Mouse (Mus musculus) hindbrain, embryonic 16.5 days (tissue): ENCODE data around the gene Abhd17c. TPM values are rescaled to one million over a fixed set of nuclear protein-coding genes. Genes with fewer than 3 reads are reported as not detected.

Experiments
- ATAC-seq: fragments of 200-750 bp; cut with Nextera tagmentation; 2 replicates; pipeline ENCODE4 v1.8.0; 2017; ENCODE audit warnings: moderate TSS enrichment, moderate library complexity
- H3K27ac ChIP-seq: fragments of 300-500 bp; sonication (generic); 2 replicates; pipeline ENCODE4 v1.5.1; 2014; ENCODE audit warnings: low read depth, mild to moderate bottlenecking, control low read depth, low read length, moderate library complexity
- H3K27me3 ChIP-seq: fragments of 300-500 bp; sonication (generic); replicated peaks from 2 replicates; pipeline ENCODE4 v1.6.1; 2014; ENCODE audit warnings: low read length; ENCODE audit not compliant: control insufficient read depth, insufficient read depth
- H3K36me3 ChIP-seq: fragments of 300-500 bp; sonication (generic); 2 replicates; pipeline ENCODE4 v1.6.1; 2014; ENCODE audit warnings: mild to moderate bottlenecking, low read length, moderate library complexity, mixed read lengths; ENCODE audit not compliant: control insufficient read depth, insufficient read depth
- H3K4me1 ChIP-seq: fragments of 300-500 bp; sonication (generic); 2 replicates; pipeline ENCODE4 v1.6.1; 2014; ENCODE audit warnings: low read depth, low read length; ENCODE audit not compliant: control insufficient read depth, insufficient read depth
- H3K4me2 ChIP-seq: fragments of 300-500 bp; sonication (generic); 2 replicates; pipeline ENCODE4 v1.6.1; 2014; ENCODE audit warnings: mild to moderate bottlenecking, low read length, control low read depth, moderate library complexity
- H3K4me3 ChIP-seq: fragments of 300-500 bp; sonication (generic); 2 replicates; pipeline ENCODE4 v1.5.1; 2014; ENCODE audit warnings: mild to moderate bottlenecking, low read length, control low read depth, moderate library complexity
- H3K9ac ChIP-seq: fragments of 300-500 bp; sonication (generic); 2 replicates; pipeline ENCODE4 v1.6.1; 2014; ENCODE audit warnings: low read depth, mild to moderate bottlenecking, control low read depth, low read length, moderate library complexity
- H3K9me3 ChIP-seq: fragments of 300-500 bp; sonication (generic); 2 replicates; pipeline ENCODE4 v1.6.1; 2014; ENCODE audit warnings: mild to moderate bottlenecking, low read length, moderate library complexity; ENCODE audit not compliant: control insufficient read depth
- WGBS: fragments of 180-500 bp; shearing (Covaris S2); extraction: QIAGEN DNeasy Blood & Tissue Kit; methylation state at CpG from one replicate; pipeline ENCODE4 v1.1.7; 2014; 5-methylcytosine and 5-hydroxymethylcytosine counted together
- polyA plus RNA-seq: library from polyadenylated mRNA; unstranded; fragments of >200 nt; fragmentation: Nextera tagmentation; extraction: Ambion mirVana; gene quantifications from 2 replicates; pipeline ENCODE4 v1.2.1, GENCODE M21; 2015

Abhd17c gene
- polyA plus RNA-seq, 1 experiment from 2014 or later = 10.3 TPM

- no peak overlapping the region for H3K9ac ChIP-seq
- no peaks in the 10 kb centered on the region for H3K9me3 ChIP-seq
- H3K4me3 ChIP-seq = no peak overlapping the region
- H3K27ac ChIP-seq = no peak overlapping the region
- no peaks in the 10 kb centered on the region for H3K4me1 ChIP-seq
- no peak for ATAC-seq
- no peak overlapping the region for H3K4me2 ChIP-seq
- WGBS = 100% methylated on average over 1 of the region's 1 CpGs
- no peaks in the 10 kb centered on the region for H3K36me3 ChIP-seq
- H3K27me3 ChIP-seq = no peaks in the 10 kb centered on the region
Observed at GRCm38 (mm10) chr7:84098098-84098497, 53.6 kb downstream of the Abhd17c start.

GRCm38 (mm10) chr7:84096501-84096900 lies 55.2 kb downstream of the Abhd17c start:
- Histone ChIP-seq H3K9ac (no peak overlapping the region), H3K36me3 (no peaks in the 10 kb centered on the region), H3K9me3 (no peaks in the 10 kb centered on the region), H3K27me3 (no peaks in the 10 kb centered on the region), H3K4me2 (no peak overlapping the region), H3K27ac (no peak overlapping the region), H3K4me3 (no peak overlapping the region), H3K4me1 (no peaks in the 10 kb centered on the region)
- ATAC-seq = peak; percentile 58; the same call in 1 of the 2 replicates
- 50% methylated on average over 6 of the region's 6 CpGs for WGBS

GRCm38 (mm10) chr7:84090793-84091192 lies 60.9 kb downstream of the Abhd17c start:
- no peak for ATAC-seq
- 81% methylated on average over 4 of the region's 4 CpGs for WGBS
- H3K9me3 ChIP-seq = no peaks in the 10 kb centered on the region
- H3K27ac ChIP-seq = no peak overlapping the region
- H3K27me3 ChIP-seq = no peaks in the 10 kb centered on the region; the same call in 1 of the 2 replicates
- no peak overlapping the region for H3K4me2 ChIP-seq
- H3K36me3 ChIP-seq = no peaks in the 10 kb centered on the region
- no peak overlapping the region for H3K9ac ChIP-seq
- H3K4me3 ChIP-seq = no peak overlapping the region
- peaks cover 7% of the 10 kb centered on the region; the same call in 1 of the 2 replicates for H3K4me1 ChIP-seq

GRCm38 (mm10) chr7:84089777-84090176 lies 61.9 kb downstream of the Abhd17c start:
- 22% methylated on average over 1 of the region's 1 CpGs for WGBS
- Histone ChIP-seq H3K9me3 (no peaks in the 10 kb centered on the region), H3K9ac (no peak overlapping the region), H3K4me3 (no peak overlapping the region), H3K27ac (no peak overlapping the region), H3K4me2 (no peak overlapping the region), H3K27me3 (no peaks in the 10 kb centered on the region; the same call in none of the 2 replicates), H3K36me3 (no peaks in the 10 kb centered on the region), H3K4me1 (peaks cover 7% of the 10 kb centered on the region)
- no peak for ATAC-seq

- H3K36me3 ChIP-seq = no peaks in the 10 kb centered on the region
- no peaks in the 10 kb centered on the region for H3K9me3 ChIP-seq
- no peak overlapping the region for H3K4me2 ChIP-seq
- no peak overlapping the region for H3K9ac ChIP-seq
- ATAC-seq = no peak
- H3K4me3 ChIP-seq = no peak overlapping the region
- H3K27ac ChIP-seq = no peak overlapping the region
- H3K27me3 ChIP-seq = no peaks in the 10 kb centered on the region; the same call in none of the 2 replicates
- peaks cover 7% of the 10 kb centered on the region for H3K4me1 ChIP-seq
- WGBS = 9% methylated on average over 4 of the region's 4 CpGs
Observed at GRCm38 (mm10) chr7:84088971-84089370, 62.7 kb downstream of the Abhd17c start.

- no peak overlapping the region for H3K9ac ChIP-seq
- peaks cover 7% of the 10 kb centered on the region for H3K4me1 ChIP-seq
- no peak overlapping the region for H3K4me3 ChIP-seq
- H3K9me3 ChIP-seq = no peaks in the 10 kb centered on the region
- 84% methylated on average over 3 of the region's 3 CpGs for WGBS
- no peaks in the 10 kb centered on the region; the same call in none of the 2 replicates for H3K27me3 ChIP-seq
- H3K36me3 ChIP-seq = no peaks in the 10 kb centered on the region
- H3K4me2 ChIP-seq = no peak overlapping the region
- H3K27ac ChIP-seq = no peak overlapping the region
- no peak for ATAC-seq
Observed at GRCm38 (mm10) chr7:84088191-84088590, 63.5 kb downstream of the Abhd17c start.

GRCm38 (mm10) chr7:84086039-84086829 lies 65.5 kb downstream of the Abhd17c start, which contains the start of gene Cemip:
Gene Cemip (minus strand): TSS chr7:84086502.
- WGBS = under 1% methylated on average over 42 of the region's 54 CpGs
- Histone ChIP-seq H3K9me3 (no peaks in the 10 kb centered on the region), H3K36me3 (no peaks in the 10 kb centered on the region), H3K4me3 (peak within 1 kb of the TSS; percentile 49), H3K9ac (peak within 1 kb of the TSS; percentile 67), H3K27me3 (no peaks in the 10 kb centered on the region; the same call in none of the 2 replicates), H3K4me1 (peaks cover 7% of the 10 kb centered on the region), H3K4me2 (peak within 1 kb of the TSS; percentile 71), H3K27ac (no peak within 1 kb of the TSS)
- ATAC-seq = peak; percentile 92

- ATAC-seq = no peak
- H3K9ac ChIP-seq = peak overlapping the region; percentile 67; the same call in 1 of the 2 replicates
Observed at GRCm38 (mm10) chr7:84085049-84085945, 66.4 kb downstream of the Abhd17c start.

More at GRCm38 (mm10) chr7:84085049-84085945, 66.4 kb downstream of the Abhd17c start:
- no peaks in the 10 kb centered on the region for H3K9me3 ChIP-seq
- no peaks in the 10 kb centered on the region; the same call in none of the 2 replicates for H3K27me3 ChIP-seq
- H3K4me1 ChIP-seq = peaks cover 7% of the 10 kb centered on the region
- H3K27ac ChIP-seq = no peak overlapping the region
- 3% methylated on average over 39 of the region's 39 CpGs for WGBS
- no peaks in the 10 kb centered on the region for H3K36me3 ChIP-seq
- H3K4me3 ChIP-seq = peak overlapping the region; percentile 49
- peak overlapping the region; percentile 71 for H3K4me2 ChIP-seq
